Comparison of ENCODE assay signal across 8 mouse cellular contexts in the genomic region with DNA sequence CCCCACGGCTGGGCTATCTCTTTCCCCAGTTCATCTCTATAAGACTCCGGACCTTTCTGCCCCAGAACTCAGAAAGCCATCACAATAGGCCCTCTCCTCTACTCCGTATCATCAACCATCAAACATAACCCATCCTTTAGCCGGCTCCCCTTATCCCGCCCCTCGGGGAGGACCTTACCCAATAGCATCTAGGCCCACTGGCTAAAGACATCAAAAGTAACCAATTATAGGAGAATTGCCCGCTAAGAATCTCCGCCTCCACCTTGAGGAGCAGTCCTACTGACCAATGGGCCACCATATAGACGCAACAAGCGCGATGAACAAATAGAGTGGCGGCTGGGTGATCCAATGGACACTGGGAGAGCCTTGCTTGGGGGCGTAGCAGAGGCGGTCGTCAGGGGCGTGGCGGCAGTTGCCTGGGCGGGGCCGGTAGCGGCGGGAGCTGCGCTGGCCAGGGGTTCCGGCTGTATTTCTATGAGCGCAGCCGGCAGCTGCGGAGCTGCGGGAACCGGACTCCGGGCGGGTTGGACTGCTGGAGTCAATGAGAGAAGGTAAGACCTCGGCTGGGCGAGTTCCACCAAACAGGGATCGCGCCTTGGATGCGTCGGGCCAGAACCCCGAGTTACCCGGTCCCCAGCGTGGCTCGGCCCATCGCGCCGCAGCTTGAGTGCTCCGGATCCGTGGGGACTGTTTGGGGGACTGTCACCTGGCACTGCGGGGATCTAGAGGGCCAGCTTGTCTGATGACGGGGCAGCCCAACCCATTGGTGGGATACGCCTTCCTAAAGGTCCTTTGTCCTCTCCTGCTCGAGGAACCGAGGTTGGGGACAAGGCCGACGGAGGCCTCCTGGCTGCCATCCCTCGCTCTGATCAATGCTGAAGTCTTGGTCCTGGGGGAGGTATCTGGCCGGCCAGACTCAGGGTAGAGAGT. TPM values are rescaled to one million over a fixed set of nuclear protein-coding genes. Genes with fewer than 3 reads are reported as not detected.
DNase-seq lines count a peak whose midpoint lies in the region; ATAC-seq and TF ChIP-seq lines count a peak whose summit lies in the region.

Gene Abhd2 (plus strand): TSS at position 411 of the 930 bp plus-strand sequence.

- TF ChIP-seq POLR2A in testis, adult 2 months (IDR thresholded peaks at IDR 0.05; ENCODE audit: control insufficient read depth, low read depth, low read length) = peak; percentile 62

- 0 out of 2 replicates have a peak, but pooled peaks cover 2% of the 10 kb centered on the region for H3K36me3 ChIP-seq in E14TG2a.4 (ENCODE audit: insufficient read depth, low read length)
- H3K36me3 ChIP-seq in forebrain, embryonic 12.5 days (replicated peaks) = no peaks in the 10 kb centered on the region
- no peaks in the 10 kb centered on the region for H3K36me3 ChIP-seq in heart, postnatal 0 days (replicated peaks; ENCODE audit: control insufficient read depth, insufficient read depth, low read length)
- H3K36me3 ChIP-seq in liver, embryonic 16.5 days (ENCODE audit: control insufficient read depth, insufficient read depth) = no peaks in the 10 kb centered on the region
- H3K36me3 ChIP-seq in neural tube, embryonic 13.5 days = no peaks in the 10 kb centered on the region
- H3K36me3 ChIP-seq in testis, adult 2 months (ENCODE audit: control insufficient read depth, insufficient read depth, low read length) = no peaks in the 10 kb centered on the region

- peak; percentile 100 for ATAC-seq in forebrain, embryonic 12.5 days (ENCODE audit: low FRiP score)
- ATAC-seq in heart, postnatal 0 days (ENCODE audit: insufficient read depth, low read depth) = peak; percentile 100
- ATAC-seq in liver, embryonic 16.5 days (ENCODE audit: low read depth) = peak; percentile 96
- ATAC-seq in neural tube, embryonic 13.5 days (ENCODE audit: low read depth) = peak; percentile 100

- TF ChIP-seq CTCF in E14TG2a.4 (conservative IDR thresholded peaks at IDR 0.05; ENCODE audit: low read length) = no peak
- no peak for TF ChIP-seq CTCF in heart, postnatal 0 days (IDR thresholded peaks at IDR 0.05; ENCODE audit: low read depth)
- no peak for TF ChIP-seq CTCF in testis, adult 2 months (IDR thresholded peaks at IDR 0.05; ENCODE audit: control insufficient read depth, insufficient read depth, insufficient replicate concordance, low read depth, low read length)

- H3K9ac ChIP-seq in forebrain, embryonic 12.5 days = peak within 1 kb of the TSS; percentile 79
- peak within 1 kb of the TSS; percentile 75 for H3K9ac ChIP-seq in heart, postnatal 0 days (replicated peaks; ENCODE audit: low read depth, low read length)
- H3K9ac ChIP-seq in liver, embryonic 16.5 days (ENCODE audit: low read depth, low read length) = peak within 1 kb of the TSS; percentile 94
- H3K9ac ChIP-seq in neural tube, embryonic 13.5 days = peak within 1 kb of the TSS; percentile 85

- peaks cover 82% of the 10 kb centered on the region for H3K4me1 ChIP-seq in E14TG2a.4 (replicated peaks; ENCODE audit: low read depth, low read length)
- peaks cover 37% of the 10 kb centered on the region for H3K4me1 ChIP-seq in forebrain, embryonic 12.5 days
- H3K4me1 ChIP-seq in heart, postnatal 0 days (ENCODE audit: control insufficient read depth, insufficient read depth) = peaks cover 29% of the 10 kb centered on the region
- peaks cover 79% of the 10 kb centered on the region for H3K4me1 ChIP-seq in liver, embryonic 16.5 days (ENCODE audit: control insufficient read depth, low read depth, low read length)
- H3K4me1 ChIP-seq in neural tube, embryonic 13.5 days (replicated peaks) = peaks cover 53% of the 10 kb centered on the region
- peaks cover 13% of the 10 kb centered on the region for H3K4me1 ChIP-seq in testis, adult 2 months (ENCODE audit: control insufficient read depth, insufficient read depth, low read length)

- TF ChIP-seq EP300 in heart, postnatal 0 days (IDR thresholded peaks at IDR 0.05; ENCODE audit: low read depth) = peak; percentile 60; the same call in 1 of the 2 replicates

- H3K27ac ChIP-seq in forebrain, embryonic 12.5 days = peak within 1 kb of the TSS; percentile 82
- peak within 1 kb of the TSS; percentile 69 for H3K27ac ChIP-seq in heart, postnatal 0 days (ENCODE audit: low read depth)
- H3K27ac ChIP-seq in liver, embryonic 16.5 days (ENCODE audit: low read length) = peak within 1 kb of the TSS; percentile 87
- H3K27ac ChIP-seq in neural tube, embryonic 13.5 days (replicated peaks) = peak within 1 kb of the TSS; percentile 88
- peak within 1 kb of the TSS; percentile 96 for H3K27ac ChIP-seq in testis, adult 2 months (ENCODE audit: control insufficient read depth, insufficient read depth, low read depth, low read length)

- no peaks in the 10 kb centered on the region for H3K27me3 ChIP-seq in E14TG2a.4 (ENCODE audit: insufficient read depth, low read length)
- no peaks in the 10 kb centered on the region for H3K27me3 ChIP-seq in forebrain, embryonic 12.5 days
- no peaks in the 10 kb centered on the region for H3K27me3 ChIP-seq in heart, postnatal 0 days (ENCODE audit: control insufficient read depth, insufficient read depth, low read length)
- H3K27me3 ChIP-seq in liver, embryonic 16.5 days (ENCODE audit: control insufficient read depth, insufficient read depth, low read depth, low read length) = no peaks in the 10 kb centered on the region
- H3K27me3 ChIP-seq in neural tube, embryonic 13.5 days = no peaks in the 10 kb centered on the region
- H3K27me3 ChIP-seq in testis, adult 2 months (ENCODE audit: control insufficient read depth, insufficient read depth, low read length) = no peaks in the 10 kb centered on the region

- no peaks in the 10 kb centered on the region for H3K9me3 ChIP-seq in E14TG2a.4 (ENCODE audit: low read length)
- H3K9me3 ChIP-seq in forebrain, embryonic 12.5 days = no peaks in the 10 kb centered on the region
- H3K9me3 ChIP-seq in heart, postnatal 0 days (replicated peaks; ENCODE audit: control insufficient read depth, low read length) = no peaks in the 10 kb centered on the region
- no peaks in the 10 kb centered on the region for H3K9me3 ChIP-seq in liver, embryonic 16.5 days (replicated peaks; ENCODE audit: control insufficient read depth, low read length)
- no peaks in the 10 kb centered on the region for H3K9me3 ChIP-seq in neural tube, embryonic 13.5 days

- peak within 1 kb of the TSS; percentile 96 for H3K4me3 ChIP-seq in E14TG2a.4 (replicated peaks; ENCODE audit: low read length)
- H3K4me3 ChIP-seq in forebrain, embryonic 12.5 days (replicated peaks) = peak within 1 kb of the TSS; percentile 79
- peak within 1 kb of the TSS; percentile 78 for H3K4me3 ChIP-seq in heart, postnatal 0 days (ENCODE audit: low read depth, low read length)
- peak within 1 kb of the TSS; percentile 96 for H3K4me3 ChIP-seq in liver, embryonic 16.5 days (ENCODE audit: low read depth, low read length)
- peak within 1 kb of the TSS; percentile 83 for H3K4me3 ChIP-seq in neural tube, embryonic 13.5 days
- peak within 1 kb of the TSS; percentile 99 for H3K4me3 ChIP-seq in testis, adult 2 months (ENCODE audit: control insufficient read depth, low read depth, low read length)

- WGBS in forebrain, embryonic 12.5 days = under 1% methylated on average over 54 of the region's 54 CpGs
- under 1% methylated on average over 54 of the region's 54 CpGs for WGBS in heart, postnatal 0 days
- WGBS in liver, embryonic 16.5 days (ENCODE audit: insufficient replicate concordance) = under 1% methylated on average over 54 of the region's 54 CpGs
- WGBS in neural tube, embryonic 13.5 days = under 1% methylated on average over 54 of the region's 54 CpGs

- DNase-seq in c-Kit-positive CD71-positive TER-119-positive erythroid progenitor cells, embryonic 14.5 days (ENCODE audit: low spot score) = peak; percentile 99
- DNase-seq in heart, postnatal 0 days (ENCODE audit: low spot score) = peak; percentile 99
- DNase-seq in kidney, postnatal 4 days = peak; percentile 100

- H3K4me2 ChIP-seq in forebrain, embryonic 12.5 days = peak within 1 kb of the TSS; percentile 90
- peak within 1 kb of the TSS; percentile 84 for H3K4me2 ChIP-seq in heart, postnatal 0 days (ENCODE audit: low read depth, low read length)
- peak within 1 kb of the TSS; percentile 80 for H3K4me2 ChIP-seq in liver, embryonic 16.5 days (ENCODE audit: low read depth, low read length)
- H3K4me2 ChIP-seq in neural tube, embryonic 13.5 days = peak within 1 kb of the TSS; percentile 77

RNA-seq across cellular contexts. Expression of gene Abhd2, which starts in this region (rescaled TPM):
- polyA plus RNA-seq in forebrain, embryonic 12.5 days (2016; fragmentation: Nextera tagmentation; extraction: Ambion mirVana) = 12.1 and 15.3 TPM in 2 replicates
- total RNA-seq in heart, postnatal 0 days (2014; rRNA removed; ENCODE audit: low replicate concordance) = 14.5 and 16.6 TPM in 2 replicates
- 3.4 and 4.2 TPM in 2 replicates for polyA plus RNA-seq in heart, postnatal 0 days (2015; fragmentation: Nextera tagmentation; extraction: Ambion mirVana)
- polyA plus RNA-seq in liver, embryonic 16.5 days (2015; fragmentation: Nextera tagmentation; extraction: Ambion mirVana) = 13.1 and 14.4 TPM in 2 replicates
- 15.7 and 16.7 TPM in 2 replicates for polyA plus RNA-seq in neural tube, embryonic 13.5 days (2015; fragmentation: Nextera tagmentation; extraction: Ambion mirVana)
- polyA plus RNA-seq in testis, adult 2 months (2012; rRNA removed) = 50.3 and 50.6 TPM in 2 replicates

Comparison
In these comparisons a context has a peak if more than half of its experiments do, and no peak if none do; other contexts are left out.
1. Peak in every context shown above with its lines: DNase-seq, ATAC-seq, H3K4me3 ChIP-seq and H3K27ac ChIP-seq.